Mouse (Mus musculus): Measurements from ENCODE around the gene Eps8l2. TPM values are rescaled to one million over a fixed set of nuclear protein-coding genes. Genes with fewer than 3 reads are reported as not detected.

Eps8l2 gene
- total and polyA plus RNA-seq, 3 experiments: 0.10 TPM; not detected in 2

- no peak overlapping the region for H3K9ac ChIP-seq (ENCODE audit: control insufficient read depth, low read depth, low read length, poor library complexity, severe bottlenecking)
- H3K9me3 ChIP-seq (replicated peaks; ENCODE audit: insufficient read depth, low read length): no peaks in the 10 kb centered on the region
- H3K27me3 ChIP-seq (ENCODE audit: control insufficient read depth in 1 of 2, insufficient read depth in 2 of 2, low read length in 2 of 2): no peaks in the 10 kb centered on the region
- H3K79me2 ChIP-seq (ENCODE audit: control insufficient read depth, insufficient read depth, low read length, poor library complexity): no peaks in the 10 kb centered on the region
- DNase-seq (ENCODE audit: low read depth, low spot score): peak; percentile 62
- H3K27ac ChIP-seq (ENCODE audit: control insufficient read depth, low read depth, low read length): 0 out of 2 replicates have a peak overlapping the region, but pooled peaks have one; percentile 20
- TF ChIP-seq GATA1 (IDR thresholded peaks at IDR 0.05; ENCODE audit: low read depth, low read length) (no peak), EP300 (IDR thresholded peaks at IDR 0.05; ENCODE audit: low read depth in 1 of 2, low read length in 2 of 2) (peak; percentile 18 to 31; a peak in 2 of 4 replicates), E2F4 (IDR thresholded peaks at IDR 0.05; ENCODE audit: borderline replicate concordance, low read depth, low read length) (no peak), SIN3A (IDR thresholded peaks at IDR 0.05; ENCODE audit: low read length) (peak; percentile 45; the same call in 1 of the 2 replicates), CTCF (IDR thresholded peaks at IDR 0.05 in 2 of 3, conservative IDR thresholded peaks at IDR 0.05 in 1 of 3; ENCODE audit: control insufficient read depth in 1 of 3, insufficient read depth in 1 of 3, low read depth in 2 of 3, low read length in 3 of 3, poor library complexity in 1 of 3, severe bottlenecking in 1 of 3) (no peak), TCF12 (IDR thresholded peaks at IDR 0.05; ENCODE audit: low read depth, low read length) (no peak), POLR2A (IDR thresholded peaks at IDR 0.05; ENCODE audit: control insufficient read depth in 1 of 2, insufficient read depth in 1 of 2, low read depth in 1 of 2, low read length in 2 of 2, poor library complexity in 1 of 2) (no peak), POLR2AphosphoS5 (IDR thresholded peaks at IDR 0.05; ENCODE audit: borderline replicate concordance, low read depth, low read length) (no peak), RCOR1 (IDR thresholded peaks at IDR 0.05; ENCODE audit: low read depth, low read length) (0 out of 2 replicates have a peak, but pooled peaks have one; percentile 36), POLR2AphosphoS2 (IDR thresholded peaks at IDR 0.05; ENCODE audit: low read length) (no peak), KAT2A (conservative IDR thresholded peaks at IDR 0.05; ENCODE audit: low read depth, low read length) (no peak), CHD2 (IDR thresholded peaks at IDR 0.05; ENCODE audit: low read length) (no peak), MXI1 (IDR thresholded peaks at IDR 0.05; ENCODE audit: low read depth, low read length) (no peak), MAX (IDR thresholded peaks at IDR 0.05; ENCODE audit: low read length) (peak; percentile 35; the same call in 1 of the 2 replicates), MAZ (IDR thresholded peaks at IDR 0.05; ENCODE audit: low read depth, low read length) (no peak), BHLHE40 (IDR thresholded peaks at IDR 0.05; ENCODE audit: borderline replicate concordance, low read depth, low read length) (no peak), MAFK (IDR thresholded peaks at IDR 0.05; ENCODE audit: borderline replicate concordance, low read depth, low read length) (no peak), ZMIZ1 (IDR thresholded peaks at IDR 0.05; ENCODE audit: low read depth, low read length) (no peak), MYC (IDR thresholded peaks at IDR 0.05; ENCODE audit: low read depth, low read length) (no peak), SMC3 (IDR thresholded peaks at IDR 0.05; ENCODE audit: low read depth, low read length) (no peak), RAD21 (IDR thresholded peaks at IDR 0.05; ENCODE audit: low read depth, low read length) (no peak), TAL1 (IDR thresholded peaks at IDR 0.05; ENCODE audit: low read length) (no peak), USF2 (IDR thresholded peaks at IDR 0.05; ENCODE audit: borderline replicate concordance in 1 of 2, insufficient read depth in 1 of 2, low read depth in 1 of 2, low read length in 2 of 2) (no peak), CHD1 (IDR thresholded peaks at IDR 0.05; ENCODE audit: low read depth, low read length) (0 out of 2 replicates have a peak, but pooled peaks have one; percentile 43), NELFE (IDR thresholded peaks at IDR 0.05; ENCODE audit: low read depth, low read length) (peak; percentile 43; the same call in 1 of the 2 replicates), ZKSCAN1 (IDR thresholded peaks at IDR 0.05; ENCODE audit: low read depth, low read length) (no peak), ELF1 (IDR thresholded peaks at IDR 0.05; ENCODE audit: low read depth, low read length) (peak; percentile 54), ETS1 (IDR thresholded peaks at IDR 0.05; ENCODE audit: low read depth, low read length) (0 out of 2 replicates have a peak, but pooled peaks have one; percentile 34), USF1 (IDR thresholded peaks at IDR 0.05; ENCODE audit: low read depth, low read length) (no peak; the same call in 1 of the 2 replicates), HCFC1 (IDR thresholded peaks at IDR 0.05; ENCODE audit: low read depth, low read length) (no peak), MYB (IDR thresholded peaks at IDR 0.05; ENCODE audit: low read depth, low read length) (no peak), UBTF (IDR thresholded peaks at IDR 0.05; ENCODE audit: borderline replicate concordance, insufficient read depth, low read depth, low read length) (no peak), NRF1 (IDR thresholded peaks at IDR 0.05; ENCODE audit: insufficient read depth, low read depth, low read length, poor library complexity, severe bottlenecking) (no peak)
- H3K4me1 ChIP-seq (ENCODE audit: control insufficient read depth in 1 of 2, insufficient read depth in 2 of 2, low read length in 2 of 2): peaks cover 11 to 24% of the 10 kb centered on the region in 2 experiments
- peak overlapping the region in 1 of 2 experiments; percentile 11; a peak in 1 of 4 replicates for H3K4me3 ChIP-seq (ENCODE audit: control insufficient read depth in 1 of 2, insufficient read depth in 1 of 2, low read depth in 2 of 2, low read length in 2 of 2)
- H3K36me3 ChIP-seq (ENCODE audit: control insufficient read depth in 1 of 2, insufficient read depth in 2 of 2, low read length in 2 of 2): peaks cover 0 to 20% of the 10 kb centered on the region in 2 experiments; a peak in 2 of 4 replicates
These were observed 31.2 kb downstream of the Eps8l2 start for GRCm38 (mm10) chr7:141369918-141370317.

All from MEL (cell line).